Mouse (Mus musculus): ENCODE measurements around the gene Ecm2. TPM values are rescaled to one million over a fixed set of nuclear protein-coding genes. Genes with fewer than 3 reads are reported as not detected.

The Ecm2 gene
- polyA plus RNA-seq, 1 experiment: 0.71 TPM

GRCm38 (mm10) chr13:49581541-49582530 lies 77.2 kb downstream of the Ecm2 start, which contains the start of gene Omd:
Gene Omd, plus strand, starts transcription at chr13:49582462.
- 67% methylated on average over 8 of the region's 8 CpGs for WGBS
- DNase-seq (ENCODE audit: low read depth, low spot score): no peak

Other genes starting within 250 kb of the Ecm2 start
- gene Fgd3, start 184.5 kb upstream of the Ecm2 start, polyA plus RNA-seq (2012; rRNA removed): 2.6 and 3.0 TPM in 2 replicates
- gene Bicd2, start 163.2 kb upstream of the Ecm2 start, polyA plus RNA-seq (2012; rRNA removed): 6.4 and 9.4 TPM in 2 replicates
- gene Ippk, start 83.6 kb upstream of the Ecm2 start, polyA plus RNA-seq (2012; rRNA removed): 7.7 and 8.1 TPM in 2 replicates
- gene Tes3-ps, start 11.5 kb upstream of the Ecm2 start, polyA plus RNA-seq (2012; rRNA removed): 0.07 TPM in 1 of 2 replicates, not detected in the other
- 2.1 and 2.4 TPM in 2 replicates for gene Aspn, start 39.6 kb downstream of the Ecm2 start, polyA plus RNA-seq (2012; rRNA removed)
- not detected in 2 replicates for gene Omd, start 77.7 kb downstream of the Ecm2 start, polyA plus RNA-seq (2012; rRNA removed)
- 6.4 and 7.1 TPM in 2 replicates for gene Ogn, start 103.2 kb downstream of the Ecm2 start, polyA plus RNA-seq (2012; rRNA removed)
- 1.2 and 1.5 TPM in 2 replicates for gene Cenpp, start 148.0 kb downstream of the Ecm2 start, polyA plus RNA-seq (2012; rRNA removed)
- gene Nol8, start 148.3 kb downstream of the Ecm2 start, polyA plus RNA-seq (2012; rRNA removed): 0.84 and 1.4 TPM in 2 replicates
- 17.9 and 25.0 TPM in 2 replicates for gene Iars, start 177.3 kb downstream of the Ecm2 start, polyA plus RNA-seq (2012; rRNA removed)